In the genomic region with DNA sequence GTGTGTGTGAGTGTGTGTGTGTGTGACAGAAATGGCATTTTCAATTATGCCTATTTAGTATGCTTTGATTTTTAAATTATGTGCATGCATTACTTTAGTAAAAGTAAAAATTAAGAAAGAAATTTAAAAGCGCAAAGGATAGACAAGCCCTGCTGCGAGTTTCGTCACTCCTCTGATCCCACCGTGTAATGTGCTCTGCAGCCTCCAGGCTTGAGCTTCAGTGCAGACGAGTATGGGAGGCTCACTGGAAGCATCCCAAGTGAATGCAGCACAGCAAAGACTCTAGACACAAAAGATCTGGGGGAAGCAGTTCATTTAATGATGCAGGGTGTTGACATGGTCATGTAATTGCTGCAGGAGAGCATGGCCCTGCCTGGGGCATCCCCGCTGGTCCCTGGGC, we compare ENCODE assay signal across 27 mouse cellular contexts.
DNase-seq lines count a peak whose midpoint lies in the region; ATAC-seq and TF ChIP-seq lines count a peak whose summit lies in the region.
"Had no signal": no experiment of that assay in that cellular context is flagged by ENCODE, and none has a peak within 500 bp of the region (broad histone marks: within the 10 kb centered on the region; RNA-seq: fewer than 3 reads in every experiment).

No protein-coding gene starts in this region.

- H3K9me3 ChIP-seq in forebrain, postnatal 0 days (ENCODE audit: low read length), result no peaks in the 10 kb centered on the region; the same call in 1 of the 2 replicates
- peaks cover 10% of the 10 kb centered on the region for H3K9me3 ChIP-seq in forebrain, embryonic 13.5 days (replicated peaks)
- no peaks in the 10 kb centered on the region for H3K9me3 ChIP-seq in midbrain, embryonic 11.5 days (ENCODE audit: control insufficient read depth, low read length)
- H3K9me3 ChIP-seq in midbrain, embryonic 13.5 days, result 0 out of 2 replicates have a peak, but pooled peaks cover 11% of the 10 kb centered on the region
- H3K9me3 ChIP-seq: embryonic facial prominence, embryonic 15.5 days had no signal

- 70% methylated on average over 6 of the region's 6 CpGs for WGBS in forebrain, postnatal 0 days
- WGBS in forebrain, embryonic 13.5 days, result 87% methylated on average over 6 of the region's 6 CpGs
- WGBS in midbrain, embryonic 11.5 days, result 90% methylated on average over 6 of the region's 6 CpGs
- WGBS in midbrain, embryonic 13.5 days, result 83% methylated on average over 6 of the region's 6 CpGs

- H3K27ac ChIP-seq in forebrain, postnatal 0 days (ENCODE audit: low read depth, low read length), result no peak overlapping the region
- H3K27ac ChIP-seq in forebrain, embryonic 13.5 days, result no peak overlapping the region
- no peak overlapping the region for H3K27ac ChIP-seq in layer of hippocampus, adult 2 months
- no peak overlapping the region for H3K27ac ChIP-seq in midbrain, embryonic 11.5 days (ENCODE audit: low read depth, low read length)
- no peak overlapping the region for H3K27ac ChIP-seq in midbrain, embryonic 13.5 days
- H3K27ac ChIP-seq: embryonic facial prominence, embryonic 12.5 days; embryonic facial prominence, embryonic 15.5 days; gastrocnemius, adult 2 months; hindbrain, embryonic 12.5 days had no signal

- H3K27me3 ChIP-seq in forebrain, postnatal 0 days (ENCODE audit: insufficient read depth, low read length), result no peaks in the 10 kb centered on the region
- no peaks in the 10 kb centered on the region for H3K27me3 ChIP-seq in forebrain, embryonic 13.5 days
- H3K27me3 ChIP-seq in midbrain, embryonic 11.5 days (ENCODE audit: control insufficient read depth, insufficient read depth, low read length), result no peaks in the 10 kb centered on the region
- H3K27me3 ChIP-seq in midbrain, embryonic 13.5 days, result no peaks in the 10 kb centered on the region
- H3K27me3 ChIP-seq: CH12.LX; embryonic facial prominence, embryonic 12.5 days; embryonic facial prominence, embryonic 15.5 days; hindbrain, embryonic 12.5 days had no signal

- no peak for TF ChIP-seq POLR2A in brain, embryonic 14.5 days (IDR thresholded peaks at IDR 0.05; ENCODE audit: borderline replicate concordance, extremely low read depth, insufficient read depth, insufficient read length, poor library complexity, severe bottlenecking)

- H3K9ac ChIP-seq in forebrain, postnatal 0 days, result no peak overlapping the region
- no peak overlapping the region for H3K9ac ChIP-seq in forebrain, embryonic 13.5 days
- H3K9ac ChIP-seq in midbrain, embryonic 11.5 days (ENCODE audit: low read length), result no peak overlapping the region
- H3K9ac ChIP-seq in midbrain, embryonic 13.5 days (replicated peaks), result no peak overlapping the region
- H3K9ac ChIP-seq: embryonic facial prominence, embryonic 12.5 days; embryonic facial prominence, embryonic 15.5 days; hindbrain, embryonic 12.5 days had no signal

- no peak overlapping the region for H3K4me3 ChIP-seq in forebrain, postnatal 0 days (ENCODE audit: low read depth, low read length)
- no peak overlapping the region for H3K4me3 ChIP-seq in forebrain, embryonic 13.5 days
- H3K4me3 ChIP-seq in layer of hippocampus, adult 2 months, result no peak overlapping the region
- no peak overlapping the region for H3K4me3 ChIP-seq in midbrain, embryonic 11.5 days (ENCODE audit: low read depth, low read length)
- H3K4me3 ChIP-seq in midbrain, embryonic 13.5 days (replicated peaks), result no peak overlapping the region
- H3K4me3 ChIP-seq: embryonic facial prominence, embryonic 12.5 days; embryonic facial prominence, embryonic 15.5 days; gastrocnemius, adult 2 months; hindbrain, embryonic 12.5 days had no signal

- ATAC-seq in forebrain, postnatal 0 days, result peak; percentile 83
- no peak for ATAC-seq in forebrain, embryonic 13.5 days
- ATAC-seq in midbrain, embryonic 11.5 days (ENCODE audit: low FRiP score), result no peak
- ATAC-seq in midbrain, embryonic 13.5 days, result no peak
- ATAC-seq: hindbrain, embryonic 16.5 days; inflammation-experienced regulatory T-cells, adult 6 months; Patski had no signal

- no peak for DNase-seq in forebrain, postnatal 0 days
- DNase-seq in layer of hippocampus, adult 2 months (ENCODE audit: low spot score in 2 of 2), result no peak
- DNase-seq in layer of hippocampus, postnatal 10 days (ENCODE audit: low spot score in 2 of 2), result no peak
- peak; percentile 51 for DNase-seq in midbrain, embryonic 11.5 days (ENCODE audit: low spot score, missing footprints)
- DNase-seq in brain, embryonic 14.5 days (ENCODE audit: low read depth), result peak; percentile 34
- no peak for DNase-seq in spleen, postnatal 10 days (ENCODE audit: low spot score in 2 of 2)
- DNase-seq: adrenal gland, postnatal 10 days; adrenal gland, postnatal 36 days; B cell, adult 2 months; cerebellum, adult 11 months; cerebellum, adult 2 months; cerebellum, adult 9-11 months; cerebellum, postnatal 25 days; gastrocnemius, adult 2 months; gastrocnemius, postnatal 14 days; heart, adult 11 months had no signal

- no peak overlapping the region for H3K4me2 ChIP-seq in forebrain, postnatal 0 days (ENCODE audit: low read depth)
- H3K4me2 ChIP-seq in forebrain, embryonic 13.5 days, result no peak overlapping the region
- H3K4me2 ChIP-seq in midbrain, embryonic 11.5 days, result no peak overlapping the region
- no peak overlapping the region for H3K4me2 ChIP-seq in midbrain, embryonic 13.5 days (replicated peaks)
- H3K4me2 ChIP-seq: embryonic facial prominence, embryonic 12.5 days; embryonic facial prominence, embryonic 15.5 days; heart, embryonic 11.5 days; hindbrain, embryonic 12.5 days had no signal

- TF ChIP-seq CTCF in forebrain, postnatal 0 days (IDR thresholded peaks at IDR 0.05; ENCODE audit: low read depth), result no peak
- peak; percentile 47 for TF ChIP-seq CTCF in layer of hippocampus, adult 2 months (conservative IDR thresholded peaks at IDR 0.05)
- no peak for TF ChIP-seq CTCF in brain, embryonic 14.5 days (IDR thresholded peaks at IDR 0.05; ENCODE audit: borderline replicate concordance, extremely low read depth, insufficient read depth, insufficient read length)

- H3K4me1 ChIP-seq in forebrain, postnatal 0 days (ENCODE audit: insufficient read depth), result no peaks in the 10 kb centered on the region
- H3K4me1 ChIP-seq in forebrain, embryonic 13.5 days, result no peaks in the 10 kb centered on the region
- H3K4me1 ChIP-seq in midbrain, embryonic 11.5 days (ENCODE audit: control insufficient read depth, insufficient read depth, low read length), result no peaks in the 10 kb centered on the region
- 0 out of 2 replicates have a peak, but pooled peaks cover 3% of the 10 kb centered on the region for H3K4me1 ChIP-seq in midbrain, embryonic 13.5 days (replicated peaks)
- H3K4me1 ChIP-seq: embryonic facial prominence, embryonic 12.5 days; hindbrain, embryonic 12.5 days had no signal

- no peaks in the 10 kb centered on the region for H3K36me3 ChIP-seq in forebrain, postnatal 0 days (ENCODE audit: insufficient read depth)
- H3K36me3 ChIP-seq in forebrain, embryonic 13.5 days (ENCODE audit: poor library complexity, severe bottlenecking), result peaks cover 8% of the 10 kb centered on the region
- no peaks in the 10 kb centered on the region for H3K36me3 ChIP-seq in midbrain, embryonic 11.5 days (ENCODE audit: control insufficient read depth, insufficient read depth, low read length)
- H3K36me3 ChIP-seq in midbrain, embryonic 13.5 days, result peaks cover 11% of the 10 kb centered on the region
- H3K36me3 ChIP-seq: embryonic facial prominence, embryonic 12.5 days; embryonic facial prominence, embryonic 15.5 days; G1E had no signal

Comparison
In these comparisons a context has a peak if more than half of its experiments do, and no peak if none do; other contexts are left out.
1. DNase-seq: peak in midbrain, embryonic 11.5 days (single experiment) and brain, embryonic 14.5 days (single experiment); none in forebrain, postnatal 0 days (single experiment), layer of hippocampus, adult 2 months (0 of 2), layer of hippocampus, postnatal 10 days (0 of 2) and spleen, postnatal 10 days (0 of 2).